Mouse (Mus musculus): ENCODE data around the gene Olfr394.
"Not testable (repeated sequence)": the region's sequence is repeated elsewhere in the genome, so short reads cannot be mapped to it uniquely, and the experiment has no call there.

Gene Olfr394

GRCm38 (mm10) chr11:73890671-73891070 lies at the start of gene Olfr394:
Gene Olfr394 (minus strand): TSS chr11:73890771.
- no peak for DNase-seq (ENCODE audit: low spot score in 2 of 2)

GRCm38 (mm10) chr11:73936377-73936776 lies 45.8 kb upstream of the Olfr394 start, which contains the start of gene Olfr23:
Gene Olfr23 (plus strand): TSS chr11:73936677.
- DNase-seq (ENCODE audit: low spot score in 2 of 2): no peak

- DNase-seq (ENCODE audit: low spot score in 2 of 2): not testable (repeated sequence)
These were observed 18.6 kb upstream of the Olfr394 start, which contains the start of gene Olfr395 for GRCm38 (mm10) chr11:73909199-73909598. Gene Olfr395 (minus strand): TSS chr11:73909299.

- DNase-seq (ENCODE audit: low spot score in 2 of 2): no peak
These were observed 39.2 kb downstream of the Olfr394 start, which contains the start of gene Olfr393 for GRCm38 (mm10) chr11:73851354-73851753. Gene Olfr393 (minus strand): TSS chr11:73851454.
